Mouse (Mus musculus): ENCODE results near the gene P3h4. TPM values are rescaled to one million over a fixed set of nuclear protein-coding genes. Genes with fewer than 3 reads are reported as not detected.

Gene P3h4
- polyA plus RNA-seq, 1 experiment = 185 TPM

- no peaks in the 10 kb centered on the region for H3K79me2 ChIP-seq (ENCODE audit: control insufficient read depth, insufficient read depth)
- no peaks in the 10 kb centered on the region for H3K79me3 ChIP-seq (ENCODE audit: low read depth)
- no peak for TF ChIP-seq FOSL1 (IDR thresholded peaks at IDR 0.05; ENCODE audit: insufficient read depth, low read length, poor library complexity, severe bottlenecking)
- TF ChIP-seq CTCF (IDR thresholded peaks at IDR 0.05; ENCODE audit: control insufficient read depth, insufficient read depth, insufficient read length) = no peak
- no peak for TF ChIP-seq USF1 (IDR thresholded peaks at IDR 0.05; ENCODE audit: low read depth)
- no peak for TF ChIP-seq MYOG (IDR thresholded peaks at IDR 0.05; ENCODE audit: control insufficient read depth, extremely low read depth, insufficient read length)
- no peak for TF ChIP-seq CEBPB (IDR thresholded peaks at IDR 0.05; ENCODE audit: low read depth)
- TF ChIP-seq MAX (IDR thresholded peaks at IDR 0.05) = no peak
- TF ChIP-seq MYOD1 (IDR thresholded peaks at IDR 0.05; ENCODE audit: control insufficient read depth, insufficient read length, low read depth) = no peak
Observed at GRCm38 (mm10) chr11:100402682-100403081, 12.0 kb downstream of the P3h4 start.

GRCm38 (mm10) chr11:100402240-100402639 lies 12.4 kb downstream of the P3h4 start:
- Histone ChIP-seq H3K27me3 (ENCODE audit: control insufficient read depth, insufficient read depth, insufficient read length) (no peaks in the 10 kb centered on the region), H3K36me3 (ENCODE audit: control insufficient read depth, insufficient read depth) (peaks cover 4% of the 10 kb centered on the region), H3K79me2 (ENCODE audit: control insufficient read depth, insufficient read depth) (peaks cover 2% of the 10 kb centered on the region), H3K4me3 (ENCODE audit: insufficient read depth, poor library complexity, severe bottlenecking) (no peak overlapping the region), H3ac (ENCODE audit: control insufficient read depth, insufficient read length, low read depth) (no peak overlapping the region), H3K79me3 (ENCODE audit: low read depth) (no peaks in the 10 kb centered on the region)
- TF ChIP-seq MYOD1 (IDR thresholded peaks at IDR 0.05; ENCODE audit: control insufficient read depth, insufficient read length, low read depth) (no peak), FOSL1 (IDR thresholded peaks at IDR 0.05; ENCODE audit: insufficient read depth, low read length, poor library complexity, severe bottlenecking) (no peak)

More at GRCm38 (mm10) chr11:100402682-100403081, 12.0 kb downstream of the P3h4 start:
- Histone ChIP-seq H3K36me3 (ENCODE audit: control insufficient read depth, insufficient read depth) (peaks cover 8% of the 10 kb centered on the region), H3ac (ENCODE audit: control insufficient read depth, insufficient read length, low read depth) (no peak overlapping the region), H3K4me3 (ENCODE audit: insufficient read depth, poor library complexity, severe bottlenecking) (no peak overlapping the region), H3K27me3 (ENCODE audit: control insufficient read depth, insufficient read depth, insufficient read length) (no peaks in the 10 kb centered on the region)

GRCm38 (mm10) chr11:100400842-100401241 lies 13.8 kb downstream of the P3h4 start:
- no peak overlapping the region for H3ac ChIP-seq (ENCODE audit: control insufficient read depth, insufficient read length, low read depth)
- H3K4me3 ChIP-seq (ENCODE audit: insufficient read depth, poor library complexity, severe bottlenecking) = no peak overlapping the region
- H3K79me2 ChIP-seq (ENCODE audit: control insufficient read depth, insufficient read depth) = peaks cover 16% of the 10 kb centered on the region
- no peak for TF ChIP-seq MAX (IDR thresholded peaks at IDR 0.05)
- no peak for TF ChIP-seq CEBPB (IDR thresholded peaks at IDR 0.05; ENCODE audit: low read depth)
- TF ChIP-seq CTCF (IDR thresholded peaks at IDR 0.05; ENCODE audit: control insufficient read depth, insufficient read depth, insufficient read length) = no peak
- no peak for TF ChIP-seq FOSL1 (IDR thresholded peaks at IDR 0.05; ENCODE audit: insufficient read depth, low read length, poor library complexity, severe bottlenecking)
- TF ChIP-seq MYOG (IDR thresholded peaks at IDR 0.05; ENCODE audit: control insufficient read depth, extremely low read depth, insufficient read length) = no peak
- TF ChIP-seq MYOD1 (IDR thresholded peaks at IDR 0.05; ENCODE audit: control insufficient read depth, insufficient read length, low read depth) = no peak
- TF ChIP-seq USF1 (IDR thresholded peaks at IDR 0.05; ENCODE audit: low read depth) = no peak
- peaks cover 11% of the 10 kb centered on the region for H3K79me3 ChIP-seq (ENCODE audit: low read depth)
- H3K27me3 ChIP-seq (ENCODE audit: control insufficient read depth, insufficient read depth, insufficient read length) = no peaks in the 10 kb centered on the region
- no peaks in the 10 kb centered on the region for H3K36me3 ChIP-seq (ENCODE audit: control insufficient read depth, insufficient read depth)

GRCm38 (mm10) chr11:100399727-100400538 lies 14.7 kb downstream of the P3h4 start:
- Histone ChIP-seq H3K79me2 (ENCODE audit: control insufficient read depth, insufficient read depth) (peaks cover 24% of the 10 kb centered on the region), H3K4me3 (ENCODE audit: insufficient read depth, poor library complexity, severe bottlenecking) (no peak overlapping the region)

DNA sequence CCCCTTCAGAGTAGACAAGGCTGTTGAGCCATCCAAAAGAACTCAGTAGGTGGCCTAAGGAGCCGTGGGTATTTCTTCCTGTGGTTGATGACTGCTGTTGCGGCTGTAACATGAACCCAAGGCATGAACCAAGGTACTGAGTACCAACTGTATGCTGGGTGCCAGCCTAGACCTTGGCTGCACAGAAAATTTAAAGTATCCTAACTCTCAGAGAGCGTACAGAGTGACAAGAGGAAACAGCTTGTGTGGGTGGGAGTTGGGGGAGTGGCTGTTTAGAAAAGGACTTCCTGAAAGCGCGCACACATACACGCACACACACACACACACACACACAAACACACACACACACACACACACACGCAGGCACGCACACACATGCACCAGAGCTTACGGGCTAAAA lies 15.3 kb downstream of the P3h4 start:
- H3ac ChIP-seq (ENCODE audit: control insufficient read depth, insufficient read length, low read depth) = no peak overlapping the region
- no peaks in the 10 kb centered on the region for H3K36me3 ChIP-seq (ENCODE audit: control insufficient read depth, insufficient read depth)
- TF ChIP-seq CTCF (IDR thresholded peaks at IDR 0.05; ENCODE audit: control insufficient read depth, insufficient read depth, insufficient read length) (no peak), FOSL1 (IDR thresholded peaks at IDR 0.05; ENCODE audit: insufficient read depth, low read length, poor library complexity, severe bottlenecking) (peak; percentile 35), MYOD1 (IDR thresholded peaks at IDR 0.05; ENCODE audit: control insufficient read depth, insufficient read length, low read depth) (no peak), USF1 (IDR thresholded peaks at IDR 0.05; ENCODE audit: low read depth) (no peak), MYOG (IDR thresholded peaks at IDR 0.05; ENCODE audit: control insufficient read depth, extremely low read depth, insufficient read length) (no peak), CEBPB (IDR thresholded peaks at IDR 0.05; ENCODE audit: low read depth) (peak; percentile 29), MAX (IDR thresholded peaks at IDR 0.05) (no peak)
- no peak overlapping the region for H3K4me3 ChIP-seq (ENCODE audit: insufficient read depth, poor library complexity, severe bottlenecking)
- H3K27me3 ChIP-seq (ENCODE audit: control insufficient read depth, insufficient read depth, insufficient read length) = no peaks in the 10 kb centered on the region
- peaks cover 30% of the 10 kb centered on the region for H3K79me2 ChIP-seq (ENCODE audit: control insufficient read depth, insufficient read depth)
- peaks cover 18% of the 10 kb centered on the region for H3K79me3 ChIP-seq (ENCODE audit: low read depth)

More at GRCm38 (mm10) chr11:100399727-100400538, 14.7 kb downstream of the P3h4 start:
- no peak for TF ChIP-seq MYOD1 (IDR thresholded peaks at IDR 0.05; ENCODE audit: control insufficient read depth, insufficient read length, low read depth)
- TF ChIP-seq MYOG (IDR thresholded peaks at IDR 0.05; ENCODE audit: control insufficient read depth, extremely low read depth, insufficient read length) = no peak
- TF ChIP-seq CEBPB (IDR thresholded peaks at IDR 0.05; ENCODE audit: low read depth) = no peak
- TF ChIP-seq USF1 (IDR thresholded peaks at IDR 0.05; ENCODE audit: low read depth) = no peak
- Histone ChIP-seq H3K79me3 (ENCODE audit: low read depth) (peaks cover 12% of the 10 kb centered on the region), H3K36me3 (ENCODE audit: control insufficient read depth, insufficient read depth) (no peaks in the 10 kb centered on the region), H3ac (ENCODE audit: control insufficient read depth, insufficient read length, low read depth) (no peak overlapping the region), H3K27me3 (ENCODE audit: control insufficient read depth, insufficient read depth, insufficient read length) (no peaks in the 10 kb centered on the region)

- Histone ChIP-seq H3K79me2 (ENCODE audit: control insufficient read depth, insufficient read depth) (peaks cover 38% of the 10 kb centered on the region), H3K4me3 (ENCODE audit: insufficient read depth, poor library complexity, severe bottlenecking) (no peak overlapping the region), H3K36me3 (ENCODE audit: control insufficient read depth, insufficient read depth) (no peaks in the 10 kb centered on the region), H3ac (ENCODE audit: control insufficient read depth, insufficient read length, low read depth) (no peak overlapping the region), H3K27me3 (ENCODE audit: control insufficient read depth, insufficient read depth, insufficient read length) (no peaks in the 10 kb centered on the region), H3K79me3 (ENCODE audit: low read depth) (peaks cover 23% of the 10 kb centered on the region)
- no peak for TF ChIP-seq CTCF (IDR thresholded peaks at IDR 0.05; ENCODE audit: control insufficient read depth, insufficient read depth, insufficient read length)
- no peak for TF ChIP-seq MYOD1 (IDR thresholded peaks at IDR 0.05; ENCODE audit: control insufficient read depth, insufficient read length, low read depth)
- no peak for TF ChIP-seq MAX (IDR thresholded peaks at IDR 0.05)
- TF ChIP-seq USF1 (IDR thresholded peaks at IDR 0.05; ENCODE audit: low read depth) = no peak
- TF ChIP-seq MYOG (IDR thresholded peaks at IDR 0.05; ENCODE audit: control insufficient read depth, extremely low read depth, insufficient read length) = no peak
- TF ChIP-seq FOSL1 (IDR thresholded peaks at IDR 0.05; ENCODE audit: insufficient read depth, low read length, poor library complexity, severe bottlenecking) = no peak
- TF ChIP-seq CEBPB (IDR thresholded peaks at IDR 0.05; ENCODE audit: low read depth) = no peak
Observed at GRCm38 (mm10) chr11:100398517-100398916, 16.1 kb downstream of the P3h4 start.

Measured in C2C12 (cell line).